10 mouse cellular contexts compared by ENCODE assay signal in the genomic region with DNA sequence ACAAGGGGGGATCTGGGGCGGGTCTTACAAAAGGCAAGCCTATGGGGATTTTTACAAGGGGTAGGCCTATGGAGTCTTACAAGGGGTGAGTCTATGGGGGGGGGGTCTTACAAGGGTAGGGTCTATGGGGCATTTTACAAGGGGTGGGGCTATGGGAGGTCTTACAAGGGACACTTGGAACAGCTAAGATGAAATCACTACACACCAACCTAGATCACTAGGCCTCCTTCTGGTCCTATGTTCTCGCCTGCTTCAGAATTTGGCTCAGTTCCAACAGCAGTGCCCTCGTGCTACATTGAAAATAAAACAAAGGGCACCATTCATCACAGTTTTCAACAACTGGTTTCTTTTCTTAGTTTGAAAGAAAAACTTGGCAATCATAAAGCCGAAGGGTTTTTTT.
DNase-seq lines count a peak whose midpoint lies in the region; ATAC-seq lines count a peak whose summit lies in the region.
"Had no signal": no experiment of that assay in that cellular context is flagged by ENCODE, and none has a peak within 500 bp of the region (broad histone marks: within the 10 kb centered on the region; RNA-seq: fewer than 3 reads in every experiment).

No protein-coding gene starts in this region.

- no peak overlapping the region for H3K4me3 ChIP-seq in midbrain, embryonic 13.5 days (replicated peaks)

- no peaks in the 10 kb centered on the region for H3K36me3 ChIP-seq in midbrain, embryonic 13.5 days

- no peaks in the 10 kb centered on the region for H3K9me3 ChIP-seq in midbrain, embryonic 13.5 days

- H3K27ac ChIP-seq in midbrain, embryonic 13.5 days, result no peak overlapping the region

- intact Hi-C loops in left cerebral cortex, postnatal 10 days (cut with DNase I), result loop anchor here (5.0 kb wide), 3 partner anchors 59 to 1379 kb away; no protein-coding TSS in a partner anchor

- H3K4me1 ChIP-seq in midbrain, embryonic 13.5 days (replicated peaks), result 0 out of 2 replicates have a peak, but pooled peaks cover 2% of the 10 kb centered on the region

- WGBS in midbrain, embryonic 13.5 days, result 56% methylated on average over 4 of the region's 4 CpGs

- peak; percentile 76 for ATAC-seq in midbrain, embryonic 13.5 days

- peaks cover 5% of the 10 kb centered on the region; the same call in 1 of the 2 replicates for H3K27me3 ChIP-seq in midbrain, embryonic 13.5 days

- H3K9ac ChIP-seq in midbrain, embryonic 13.5 days (replicated peaks), result no peak overlapping the region

- DNase-seq in heart, postnatal 4 days, result peak; percentile 8
- DNase-seq in heart, adult 8-10 months (ENCODE audit: low spot score), result no peak
- peak; percentile 63 for DNase-seq in adipocyte (ENCODE audit: low spot score)
- peak; percentile 31 for DNase-seq in forelimb bud, embryonic 11.5 days (ENCODE audit: low read depth, low spot score)
- DNase-seq in left cerebral cortex, postnatal 10 days (ENCODE audit: extremely low spot score in 1 of 2, low spot score in 2 of 2), result no peak
- no peak for DNase-seq in ovary, adult 18-20 months (ENCODE audit: low spot score)
- DNase-seq in heart, adult 9 months (ENCODE audit: low spot score in 2 of 2), result no peak
- DNase-seq: cerebellum, adult 11-12 months; heart, postnatal 14 days had no signal

- H3K4me2 ChIP-seq in midbrain, embryonic 13.5 days (replicated peaks), result no peak overlapping the region

Comparison
In these comparisons a context has a peak if more than half of its experiments do, and no peak if none do; other contexts are left out.
1. DNase-seq: peak in heart, postnatal 4 days (single experiment), adipocyte (single experiment) and forelimb bud, embryonic 11.5 days (single experiment); none in heart, adult 8-10 months (single experiment), left cerebral cortex, postnatal 10 days (0 of 2), ovary, adult 18-20 months (single experiment) and heart, adult 9 months (0 of 2).